Mouse (Mus musculus) kidney, embryonic 16.5 days (tissue): ENCODE results near the gene Clk4. TPM values are rescaled to one million over a fixed set of nuclear protein-coding genes. Genes with fewer than 3 reads are reported as not detected.

Source experiments
- ATAC-seq: fragments of 200-750 bp; cut with Nextera tagmentation; 2 replicates; pipeline ENCODE4 v1.8.0; 2017; ENCODE audit warnings: moderate TSS enrichment; ENCODE audit not compliant: low FRiP score, low TSS enrichment
- H3K27ac ChIP-seq: fragments of 300-500 bp; sonication (generic); 2 replicates; pipeline ENCODE4 v1.5.1; 2014; ENCODE audit warnings: low read length
- H3K27me3 ChIP-seq: fragments of 300-500 bp; sonication (generic); 2 replicates; pipeline ENCODE4 v1.6.1; 2014; ENCODE audit warnings: low read length, control low read depth, mixed read lengths; ENCODE audit not compliant: insufficient read depth
- H3K36me3 ChIP-seq: fragments of 300-500 bp; sonication (generic); 2 replicates; pipeline ENCODE4 v1.6.1; 2014; ENCODE audit warnings: low read length, control low read depth, mixed read lengths; ENCODE audit not compliant: insufficient read depth
- H3K4me1 ChIP-seq: fragments of 300-500 bp; sonication (generic); 2 replicates; pipeline ENCODE4 v1.6.1; 2014; ENCODE audit warnings: low read length, control low read depth, mixed read lengths; ENCODE audit not compliant: insufficient read depth
- H3K4me2 ChIP-seq: fragments of 300-500 bp; sonication (generic); replicated peaks from 2 replicates; pipeline ENCODE4 v1.6.1; 2014; ENCODE audit warnings: low read depth, low read length
- H3K4me3 ChIP-seq: fragments of 300-500 bp; sonication (generic); 2 replicates; pipeline ENCODE4 v1.5.1; 2014; ENCODE audit warnings: mild to moderate bottlenecking, low read length
- H3K9ac ChIP-seq: fragments of 300-500 bp; sonication (generic); replicated peaks from 2 replicates; pipeline ENCODE4 v1.6.1; 2014; ENCODE audit warnings: low read length
- H3K9me3 ChIP-seq: fragments of 300-500 bp; sonication (generic); 2 replicates; pipeline ENCODE4 v1.6.1; 2016; ENCODE audit warnings: low read length, control low read depth
- WGBS: fragments of 180-500 bp; shearing (Covaris S2); extraction: QIAGEN DNeasy Blood & Tissue Kit; methylation state at CpG from one replicate; pipeline ENCODE4 v1.1.7; 2014; 5-methylcytosine and 5-hydroxymethylcytosine counted together
- polyA plus RNA-seq: library from polyadenylated mRNA; unstranded; fragments of >200 nt; fragmentation: Nextera tagmentation; extraction: Ambion mirVana; gene quantifications from 2 replicates; pipeline ENCODE4 v1.2.1, GENCODE M21; 2015

The Clk4 gene
- polyA plus RNA-seq, 1 experiment from 2014 or later = 128 TPM

DNA sequence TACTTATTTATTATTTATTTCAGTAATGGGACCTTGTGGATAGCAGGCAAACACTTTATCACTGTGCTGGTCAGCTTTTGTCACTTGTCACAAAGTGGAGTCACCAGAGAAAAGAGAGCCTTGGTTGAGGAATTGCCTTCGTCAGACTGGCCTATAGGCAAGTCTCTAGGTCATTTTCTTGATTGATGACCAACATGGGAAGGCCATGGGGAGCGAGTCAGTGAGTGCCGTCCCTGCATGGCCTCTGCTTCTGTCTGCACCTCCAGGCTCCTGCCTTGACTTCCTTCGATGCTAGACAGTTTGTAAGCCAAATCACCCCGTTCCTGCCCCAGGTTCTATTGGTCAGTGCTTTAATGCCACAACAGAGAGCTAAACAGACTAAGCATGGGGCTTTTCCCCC lies 40.9 kb downstream of the Clk4 start:
- Histone ChIP-seq H3K27me3 (no peaks in the 10 kb centered on the region), H3K9ac (no peak overlapping the region), H3K27ac (no peak overlapping the region), H3K4me2 (no peak overlapping the region), H3K4me1 (no peaks in the 10 kb centered on the region), H3K36me3 (no peaks in the 10 kb centered on the region), H3K9me3 (no peaks in the 10 kb centered on the region), H3K4me3 (no peak overlapping the region)
- 58% methylated on average over 5 of the region's 5 CpGs for WGBS
- ATAC-seq = no peak

DNA sequence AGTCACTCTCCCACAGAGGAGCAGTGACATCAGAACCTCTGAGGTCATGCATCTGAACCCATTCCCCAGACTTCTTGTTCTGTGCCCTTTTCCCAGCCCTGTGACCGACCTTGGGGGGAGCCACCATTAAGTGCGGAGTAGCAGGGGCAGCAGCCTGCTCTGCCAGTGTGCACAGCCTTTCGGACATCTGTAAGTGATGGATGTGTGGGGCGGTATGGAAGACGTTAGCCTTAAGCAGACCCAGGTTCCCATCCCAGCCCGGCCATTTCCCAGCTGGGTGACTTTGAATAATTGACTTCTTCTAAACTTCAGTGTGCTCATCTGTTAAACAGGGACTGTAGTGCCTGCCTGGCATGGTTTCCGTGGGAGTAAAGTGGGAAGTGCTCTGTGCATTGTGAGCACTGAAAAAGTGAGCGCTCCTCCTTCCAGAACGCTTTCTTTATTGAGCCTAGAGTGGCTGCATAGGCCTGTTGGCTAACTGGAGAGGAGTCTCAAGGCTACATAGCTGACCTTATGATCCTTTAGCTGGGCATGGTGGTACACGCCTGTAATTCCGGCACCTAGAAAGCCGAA lies 42.5 kb downstream of the Clk4 start:
- no peak overlapping the region for H3K27ac ChIP-seq
- H3K4me1 ChIP-seq = no peaks in the 10 kb centered on the region
- no peak overlapping the region for H3K4me3 ChIP-seq
- WGBS = 59% methylated on average over 12 of the region's 12 CpGs
- no peaks in the 10 kb centered on the region for H3K27me3 ChIP-seq
- H3K9me3 ChIP-seq = no peaks in the 10 kb centered on the region
- no peak for ATAC-seq
- no peak overlapping the region for H3K9ac ChIP-seq
- no peaks in the 10 kb centered on the region for H3K36me3 ChIP-seq
- no peak overlapping the region for H3K4me2 ChIP-seq

DNA sequence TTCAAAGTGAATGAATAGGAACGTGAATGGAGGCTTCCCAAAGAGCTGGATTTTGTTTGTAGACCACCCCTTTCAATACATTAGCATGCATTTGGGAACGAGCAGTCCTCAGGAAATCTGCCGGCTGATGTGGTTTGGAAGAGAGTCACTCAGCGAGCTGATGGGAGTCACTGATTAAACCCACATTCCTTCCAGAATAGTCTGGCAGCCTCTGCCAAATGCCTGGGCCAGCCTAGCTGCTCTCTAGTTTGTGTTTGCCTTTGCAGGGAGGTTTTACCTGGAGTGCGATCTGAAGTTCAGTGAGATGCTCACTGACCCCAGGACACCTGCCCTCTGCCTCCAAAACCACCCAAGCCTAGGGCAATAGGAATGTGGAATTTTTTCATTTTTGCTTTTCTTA lies 46.8 kb downstream of the Clk4 start:
- H3K9me3 ChIP-seq = no peaks in the 10 kb centered on the region
- 47% methylated on average over 5 of the region's 5 CpGs for WGBS
- H3K9ac ChIP-seq = no peak overlapping the region
- H3K4me1 ChIP-seq = no peaks in the 10 kb centered on the region
- no peak overlapping the region for H3K4me3 ChIP-seq
- H3K27me3 ChIP-seq = no peaks in the 10 kb centered on the region
- H3K4me2 ChIP-seq = no peak overlapping the region
- no peak for ATAC-seq
- H3K27ac ChIP-seq = no peak overlapping the region
- no peaks in the 10 kb centered on the region for H3K36me3 ChIP-seq

DNA sequence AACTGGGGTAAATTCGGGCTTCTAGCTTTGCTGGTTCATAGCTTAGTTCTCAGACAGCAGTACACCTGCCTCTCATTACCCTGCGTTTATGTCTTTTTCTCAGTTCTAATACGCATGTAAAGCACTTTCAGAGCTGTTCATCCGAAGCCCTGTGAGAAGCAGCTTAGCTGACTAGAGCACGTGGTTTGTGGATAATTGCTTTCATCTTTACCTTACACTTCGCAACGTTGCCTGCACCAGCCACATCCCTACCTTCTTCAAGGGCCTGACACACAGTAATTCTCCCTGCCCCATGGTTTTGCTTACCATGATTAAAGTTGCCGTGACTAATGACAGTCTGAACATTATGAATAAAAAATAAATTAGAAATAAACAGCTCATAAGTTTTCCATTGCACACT lies 50.3 kb downstream of the Clk4 start:
- H3K4me3 ChIP-seq = no peak overlapping the region
- no peak for ATAC-seq

DNA sequence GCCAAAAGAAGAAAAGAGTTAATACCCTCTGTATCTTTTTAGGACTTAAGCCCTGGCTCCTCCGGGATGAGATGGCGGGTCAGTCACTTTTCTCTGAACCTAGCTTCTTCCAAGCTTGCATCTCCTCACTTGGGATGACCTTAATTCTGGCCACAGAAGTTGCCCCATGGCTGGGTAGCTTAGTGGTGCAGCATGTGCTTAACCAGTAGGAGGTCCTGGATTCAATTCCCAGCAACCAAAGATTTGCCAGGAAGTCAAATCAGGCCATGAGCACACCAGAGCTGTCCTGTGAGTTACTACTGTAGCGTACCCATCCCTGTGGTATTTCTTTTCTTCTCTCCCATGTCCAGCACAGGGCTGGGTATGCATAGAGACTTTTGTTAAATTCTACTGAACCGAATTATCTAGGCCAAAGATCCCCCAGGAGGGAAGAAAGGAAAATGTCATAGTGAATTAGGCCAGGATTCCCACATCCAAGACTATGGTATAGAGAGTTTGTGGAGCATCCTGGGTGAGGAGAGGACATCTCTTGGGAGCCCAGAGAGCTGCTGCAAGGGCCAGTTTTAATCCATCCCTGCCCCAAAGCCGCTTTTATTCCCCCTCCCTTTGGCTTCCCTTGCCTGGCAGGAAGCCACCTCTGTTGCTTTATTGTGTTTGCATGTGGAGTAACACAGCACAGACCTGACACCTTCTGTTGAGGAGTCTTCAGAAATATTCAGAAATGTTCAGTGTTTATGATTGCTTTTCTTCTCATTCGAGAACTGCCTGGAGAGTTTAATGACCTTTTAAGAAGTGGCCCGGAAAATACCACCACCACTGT lies 54.7 kb downstream of the Clk4 start:
- H3K9ac ChIP-seq = no peak overlapping the region
- 75% methylated on average over 7 of the region's 7 CpGs for WGBS
- no peak overlapping the region for H3K4me2 ChIP-seq
- H3K27me3 ChIP-seq = no peaks in the 10 kb centered on the region
- H3K36me3 ChIP-seq = no peaks in the 10 kb centered on the region
- no peak overlapping the region for H3K4me3 ChIP-seq
- no peaks in the 10 kb centered on the region for H3K4me1 ChIP-seq
- H3K9me3 ChIP-seq = peaks cover 4% of the 10 kb centered on the region; the same call in 1 of the 2 replicates
- H3K27ac ChIP-seq = no peak overlapping the region
- ATAC-seq = no peak

More for the DNA sequence above, 50.3 kb downstream of the Clk4 start:
- Histone ChIP-seq H3K9me3 (no peaks in the 10 kb centered on the region), H3K4me1 (no peaks in the 10 kb centered on the region), H3K27me3 (no peaks in the 10 kb centered on the region), H3K27ac (no peak overlapping the region), H3K9ac (no peak overlapping the region), H3K4me2 (no peak overlapping the region), H3K36me3 (no peaks in the 10 kb centered on the region)
- WGBS = 84% methylated on average over 8 of the region's 8 CpGs

DNA sequence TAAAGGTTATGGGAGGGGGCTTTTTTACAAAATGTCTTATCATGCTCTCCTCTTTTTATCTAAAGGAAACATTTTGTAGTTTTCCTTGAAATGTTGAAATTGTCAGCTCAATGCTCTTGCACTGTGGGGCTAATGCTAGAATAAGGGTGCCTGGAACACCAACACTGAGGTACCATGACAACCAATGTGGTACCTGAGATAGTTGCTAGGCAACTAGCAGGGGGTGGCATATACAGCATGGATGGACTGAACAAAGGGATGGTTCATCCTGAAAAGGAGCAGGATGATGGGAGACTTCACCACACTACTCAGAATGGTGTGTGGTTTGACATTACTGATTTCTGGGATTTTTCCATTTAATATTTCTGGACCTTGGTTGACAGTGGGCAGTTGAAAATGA lies 59.1 kb downstream of the Clk4 start:
- Histone ChIP-seq H3K27me3 (no peaks in the 10 kb centered on the region), H3K9me3 (peaks cover 7% of the 10 kb centered on the region; the same call in 1 of the 2 replicates), H3K9ac (no peak overlapping the region), H3K36me3 (no peaks in the 10 kb centered on the region), H3K4me2 (no peak overlapping the region), H3K4me1 (no peaks in the 10 kb centered on the region), H3K4me3 (no peak overlapping the region), H3K27ac (no peak overlapping the region)
- ATAC-seq = no peak

DNA sequence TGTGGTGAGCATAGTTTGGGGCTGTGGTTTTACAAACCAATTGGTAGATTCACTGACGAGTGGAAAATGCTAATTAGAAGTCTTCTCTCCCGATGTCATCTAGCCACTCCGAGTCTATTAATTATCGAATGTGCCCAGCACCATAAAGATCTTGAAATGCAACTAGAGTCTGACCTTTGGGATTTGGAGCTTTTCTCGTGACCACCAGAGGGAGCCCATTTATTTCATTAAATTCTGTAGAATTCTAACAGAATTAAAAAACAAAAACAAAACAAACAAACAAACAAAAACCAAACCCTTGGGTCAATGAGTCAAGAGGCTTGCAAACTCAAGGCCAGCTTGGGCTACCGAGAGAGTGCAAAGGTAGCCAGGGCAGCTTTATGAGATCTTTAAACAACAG lies 65.4 kb downstream of the Clk4 start:
- no peak for ATAC-seq
- H3K4me3 ChIP-seq = no peak overlapping the region
- WGBS = 58% methylated on average over 6 of the region's 6 CpGs

DNA sequence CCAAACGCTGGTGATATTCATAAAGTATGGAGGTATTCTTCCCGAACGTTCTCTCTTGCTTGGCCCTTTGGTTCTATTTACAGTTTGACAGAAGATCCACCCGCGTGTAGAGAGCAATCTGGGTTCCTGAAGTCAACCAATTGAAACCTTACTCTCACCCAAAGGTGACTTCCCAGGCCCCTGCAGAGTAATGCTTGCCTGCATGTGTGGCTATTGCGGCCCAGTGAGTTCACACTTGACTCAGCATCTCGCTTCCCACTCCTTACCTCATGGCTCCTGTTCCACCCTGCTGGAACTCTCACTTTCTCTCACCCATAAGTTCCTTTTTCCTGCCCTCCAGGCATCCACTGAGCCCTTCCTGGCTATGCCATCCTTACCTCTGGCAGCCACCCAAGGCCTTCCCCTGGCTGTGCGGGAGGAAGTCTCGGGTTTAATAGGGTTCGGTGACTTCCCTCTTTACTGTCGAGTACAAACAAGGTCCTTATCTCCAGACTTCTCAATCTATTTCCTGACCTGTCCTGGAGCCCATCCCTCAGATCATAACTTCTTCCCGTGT lies 66.9 kb downstream of the Clk4 start:
- Histone ChIP-seq H3K27me3 (no peaks in the 10 kb centered on the region), H3K4me3 (no peak overlapping the region), H3K4me2 (no peak overlapping the region), H3K9ac (no peak overlapping the region), H3K9me3 (no peaks in the 10 kb centered on the region), H3K4me1 (no peaks in the 10 kb centered on the region), H3K27ac (no peak overlapping the region), H3K36me3 (no peaks in the 10 kb centered on the region)
- ATAC-seq = no peak
- WGBS = 70% methylated on average over 12 of the region's 12 CpGs

More for the DNA sequence above, 65.4 kb downstream of the Clk4 start:
- no peaks in the 10 kb centered on the region for H3K36me3 ChIP-seq
- no peak overlapping the region for H3K4me2 ChIP-seq
- H3K9me3 ChIP-seq = no peaks in the 10 kb centered on the region
- no peaks in the 10 kb centered on the region for H3K27me3 ChIP-seq
- H3K4me1 ChIP-seq = no peaks in the 10 kb centered on the region
- no peak overlapping the region for H3K9ac ChIP-seq
- H3K27ac ChIP-seq = no peak overlapping the region

DNA sequence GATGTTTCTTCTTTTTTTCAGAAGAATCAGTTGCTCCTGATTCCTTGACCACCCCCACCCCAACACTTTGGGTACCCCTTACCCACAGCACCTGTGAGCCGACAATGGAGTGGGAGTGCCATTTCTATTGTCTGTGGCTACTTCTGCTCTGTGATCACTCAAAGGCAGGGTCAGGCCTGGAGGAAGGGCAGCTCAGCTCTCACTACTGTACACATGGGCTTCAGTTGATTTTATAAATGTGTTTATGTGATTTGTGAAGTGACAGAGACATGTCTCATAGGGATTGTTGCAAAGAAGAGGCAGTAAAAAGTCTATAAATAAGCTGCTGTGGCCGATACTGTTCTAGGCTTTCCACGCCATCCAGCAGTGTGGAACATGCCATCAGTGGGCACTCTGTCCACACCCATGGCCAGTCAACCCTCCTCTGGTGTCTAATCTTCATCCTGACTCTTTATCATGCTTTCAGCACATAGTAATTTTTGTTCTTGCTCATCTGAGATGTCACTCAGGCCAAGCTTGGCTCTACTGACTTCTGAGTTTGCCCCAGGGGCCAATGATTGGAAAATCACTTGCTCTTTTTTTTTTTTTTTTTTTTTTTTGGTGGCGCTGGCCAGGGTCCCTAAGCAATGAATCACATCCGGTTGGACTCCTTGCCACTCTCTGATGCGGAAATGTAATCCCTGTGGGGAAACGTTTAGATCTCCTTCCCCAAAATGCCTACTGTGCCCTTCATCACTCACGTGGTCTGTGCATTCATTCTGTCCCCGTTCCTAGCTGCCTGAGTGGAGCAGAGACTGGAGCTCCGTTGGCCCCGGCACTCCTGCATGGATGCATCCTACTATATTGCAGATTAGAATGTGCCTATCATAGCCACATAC lies 68.5 kb downstream of the Clk4 start:
- Histone ChIP-seq H3K27me3 (no peaks in the 10 kb centered on the region), H3K4me3 (no peak overlapping the region), H3K9ac (no peak overlapping the region), H3K27ac (no peak overlapping the region), H3K4me2 (no peak overlapping the region), H3K36me3 (no peaks in the 10 kb centered on the region), H3K4me1 (no peaks in the 10 kb centered on the region), H3K9me3 (no peaks in the 10 kb centered on the region)
- 62% methylated on average over 11 of the region's 11 CpGs for WGBS
- ATAC-seq = no peak
